Mouse (Mus musculus): ENCODE results near the gene Hspd1.
"Not testable (repeated sequence)": the region's sequence is repeated elsewhere in the genome, so short reads cannot be mapped to it uniquely, and the experiment has no call there.

Hspd1 gene

GRCm38 (mm10) chr1:55087401-55087904 is 590 bp downstream of the Hspd1 start:
- DNase-seq (ENCODE audit: extremely low spot score, low spot score) = no peak

GRCm38 (mm10) chr1:55086868-55087400 is 1.1 kb downstream of the Hspd1 start:
- DNase-seq (ENCODE audit: extremely low spot score, low spot score) = no peak

- no peak for DNase-seq (ENCODE audit: extremely low spot score, low spot score)
Measured at GRCm38 (mm10) chr1:55085781-55086366, 2.2 kb downstream of the Hspd1 start.

- DNase-seq (ENCODE audit: extremely low spot score, low spot score) = no peak
Measured at GRCm38 (mm10) chr1:55082106-55082505, 5.9 kb downstream of the Hspd1 start.

GRCm38 (mm10) chr1:55079677-55080076 is 8.4 kb downstream of the Hspd1 start:
- no peak for DNase-seq (ENCODE audit: extremely low spot score, low spot score)

GRCm38 (mm10) chr1:55076849-55077516 is 11.1 kb downstream of the Hspd1 start:
- DNase-seq (ENCODE audit: extremely low spot score, low spot score) = no peak

GRCm38 (mm10) chr1:55076395-55076743 is 11.7 kb downstream of the Hspd1 start:
- no peak for DNase-seq (ENCODE audit: extremely low spot score, low spot score)

- no peak for DNase-seq (ENCODE audit: extremely low spot score, low spot score)
Measured at GRCm38 (mm10) chr1:55075652-55076394, 12.2 kb downstream of the Hspd1 start.

GRCm38 (mm10) chr1:55074757-55075156 is 13.3 kb downstream of the Hspd1 start:
- no peak for DNase-seq (ENCODE audit: extremely low spot score, low spot score)

- DNase-seq (ENCODE audit: extremely low spot score, low spot score) = not testable (repeated sequence)
Measured at GRCm38 (mm10) chr1:55072328-55072727, 15.7 kb downstream of the Hspd1 start.

- DNase-seq (ENCODE audit: extremely low spot score, low spot score) = no peak
Measured at GRCm38 (mm10) chr1:55061772-55062171, 26.3 kb downstream of the Hspd1 start.

- DNase-seq (ENCODE audit: extremely low spot score, low spot score) = no peak
Measured at GRCm38 (mm10) chr1:55061099-55061498, 26.9 kb downstream of the Hspd1 start.

- not testable (repeated sequence) for DNase-seq (ENCODE audit: extremely low spot score, low spot score)
Measured at GRCm38 (mm10) chr1:55058383-55058782, 29.7 kb downstream of the Hspd1 start.

- no peak for DNase-seq (ENCODE audit: extremely low spot score, low spot score)
Measured at GRCm38 (mm10) chr1:55055322-55056115, 32.5 kb downstream of the Hspd1 start.

- DNase-seq (ENCODE audit: extremely low spot score, low spot score) = no peak
Measured at GRCm38 (mm10) chr1:55053596-55053995, 34.4 kb downstream of the Hspd1 start.

- no peak for DNase-seq (ENCODE audit: extremely low spot score, low spot score)
Measured at GRCm38 (mm10) chr1:55053005-55053404, 35.0 kb downstream of the Hspd1 start.

- DNase-seq (ENCODE audit: extremely low spot score, low spot score) = peak; percentile 99
Measured at GRCm38 (mm10) chr1:55052355-55052953, 35.6 kb downstream of the Hspd1 start, which contains the start of gene Coq10b. Coq10b (plus strand) TSS chr1:55052770.

GRCm38 (mm10) chr1:55051671-55052070 is 36.4 kb downstream of the Hspd1 start:
- DNase-seq (ENCODE audit: extremely low spot score, low spot score) = no peak

- DNase-seq (ENCODE audit: extremely low spot score, low spot score) = no peak
Measured at GRCm38 (mm10) chr1:55048841-55049587, 39.0 kb downstream of the Hspd1 start.

GRCm38 (mm10) chr1:55043164-55043563 is 44.9 kb downstream of the Hspd1 start:
- DNase-seq (ENCODE audit: extremely low spot score, low spot score) = no peak

All from neural tube, embryonic 10.5 days (tissue).